Mouse (Mus musculus) stomach, embryonic 16.5 days (tissue): Measurements from ENCODE around the gene Hectd4. TPM values are rescaled to one million over a fixed set of nuclear protein-coding genes. Genes with fewer than 3 reads are reported as not detected.
A peak's percentile ranks its signal among the peaks of the same experiment; 100 is the strongest.

Experiments
- ATAC-seq: fragments of 200-750 bp; cut with Nextera tagmentation; 2 replicates; pipeline ENCODE4 v1.8.0; 2017; ENCODE audit warnings: moderate number of reproducible peaks, moderate TSS enrichment; ENCODE audit not compliant: insufficient read depth, low FRiP score
- H3K27ac ChIP-seq: fragments of 300-500 bp; sonication (generic); 2 replicates; pipeline ENCODE4 v1.5.1; 2014; ENCODE audit warnings: low read length
- H3K27me3 ChIP-seq: fragments of 300-500 bp; sonication (generic); 2 replicates; pipeline ENCODE4 v1.6.1; 2014; ENCODE audit warnings: low read length, control low read depth, mixed read lengths; ENCODE audit not compliant: control insufficient read depth, insufficient read depth
- H3K36me3 ChIP-seq: fragments of 300-500 bp; sonication (generic); 2 replicates; pipeline ENCODE4 v1.6.1; 2014; ENCODE audit warnings: low read length; ENCODE audit not compliant: control insufficient read depth, insufficient read depth
- H3K4me1 ChIP-seq: fragments of 300-500 bp; sonication (generic); 2 replicates; pipeline ENCODE4 v1.6.1; 2014; ENCODE audit warnings: low read length, control low read depth, mixed read lengths; ENCODE audit not compliant: control insufficient read depth, insufficient read depth
- H3K4me2 ChIP-seq: fragments of 300-500 bp; sonication (generic); 2 replicates; pipeline ENCODE4 v1.6.1; 2014; ENCODE audit warnings: low read depth, low read length, mixed read lengths
- H3K4me3 ChIP-seq: fragments of 300-500 bp; sonication (generic); replicated peaks from 2 replicates; pipeline ENCODE4 v1.5.1; 2014; ENCODE audit warnings: mild to moderate bottlenecking, low read length
- H3K9ac ChIP-seq: fragments of 300-500 bp; sonication (generic); 2 replicates; pipeline ENCODE4 v1.6.1; 2014; ENCODE audit warnings: low read length
- H3K9me3 ChIP-seq: fragments of 300-500 bp; sonication (generic); replicated peaks from 2 replicates; pipeline ENCODE4 v1.6.1; 2016; ENCODE audit warnings: low read length, control low read depth; ENCODE audit not compliant: control insufficient read depth
- WGBS: fragments of 180-500 bp; shearing (Covaris S2); extraction: QIAGEN DNeasy Blood & Tissue Kit; methylation state at CpG from one replicate; pipeline ENCODE4 v1.1.7; 2014; 5-methylcytosine and 5-hydroxymethylcytosine counted together
- polyA plus RNA-seq: library from polyadenylated mRNA; unstranded; fragments of >200 nt; fragmentation: Nextera tagmentation; extraction: Ambion mirVana; gene quantifications from 2 replicates; pipeline ENCODE4 v1.2.1, GENCODE M21; 2015

The Hectd4 gene
- polyA plus RNA-seq, 1 experiment from 2014 or later: 4.1 TPM

- H3K9me3 ChIP-seq: no peaks in the 10 kb centered on the region
- peak overlapping the region; percentile 95 for H3K27ac ChIP-seq
- no peaks in the 10 kb centered on the region for H3K27me3 ChIP-seq
- no peak for ATAC-seq
- H3K4me1 ChIP-seq: peaks cover 30% of the 10 kb centered on the region
- peak overlapping the region; percentile 91 for H3K9ac ChIP-seq
- H3K36me3 ChIP-seq: peaks cover 17% of the 10 kb centered on the region
- peak overlapping the region; percentile 54 for H3K4me2 ChIP-seq
- WGBS: 44% methylated on average over 10 of the region's 10 CpGs
- peak overlapping the region; percentile 82 for H3K4me3 ChIP-seq
Measured at GRCm38 (mm10) chr5:121383857-121384756, 164.1 kb downstream of the Hectd4 start.

DNA sequence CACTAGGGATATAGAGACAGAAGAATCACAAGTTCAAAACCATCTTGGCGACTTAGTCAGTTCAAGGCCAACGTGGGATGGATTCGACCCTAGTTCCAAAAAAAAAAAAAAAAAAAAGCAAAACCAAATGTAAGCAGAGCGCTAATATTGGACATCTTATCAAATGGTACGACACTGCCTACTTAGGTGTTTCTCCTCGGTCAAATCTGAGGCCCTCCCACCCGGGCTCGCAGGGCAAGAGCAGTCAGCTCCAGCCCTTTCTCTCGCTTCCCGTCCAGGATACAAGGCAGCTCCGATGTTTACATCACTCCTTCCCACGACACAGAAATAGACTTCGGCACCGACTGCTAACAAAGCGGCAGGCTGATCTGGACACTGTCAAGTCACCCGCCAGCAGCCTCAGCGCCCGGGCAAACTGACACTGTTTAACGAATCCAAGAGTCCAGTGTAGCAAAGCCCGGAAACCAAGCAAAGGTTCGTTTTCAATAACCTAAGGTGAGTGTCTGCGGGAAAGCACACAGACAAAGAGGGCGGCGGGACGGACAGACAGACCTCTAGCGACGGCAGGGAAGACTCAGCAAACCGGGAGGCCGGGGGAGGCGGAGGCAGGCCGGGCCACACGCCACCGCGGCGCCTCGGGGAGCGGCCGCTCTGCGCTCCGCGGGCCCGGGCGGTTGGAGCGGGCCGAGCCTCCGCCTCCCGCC, 164.9 kb downstream of the Hectd4 start:
- no peaks in the 10 kb centered on the region for H3K27me3 ChIP-seq
- H3K9ac ChIP-seq: peak overlapping the region; percentile 91
- H3K36me3 ChIP-seq: peaks cover 13% of the 10 kb centered on the region
- H3K4me1 ChIP-seq: peaks cover 30% of the 10 kb centered on the region
- H3K27ac ChIP-seq: peak overlapping the region; percentile 95
- ATAC-seq: peak; percentile 79
- WGBS: under 1% methylated on average over 47 of the region's 47 CpGs
- H3K9me3 ChIP-seq: no peaks in the 10 kb centered on the region
- H3K4me2 ChIP-seq: peak overlapping the region; percentile 54
- H3K4me3 ChIP-seq: peak overlapping the region; percentile 82

- peaks cover 13% of the 10 kb centered on the region for H3K36me3 ChIP-seq
- H3K4me1 ChIP-seq: peaks cover 30% of the 10 kb centered on the region
- peak within 1 kb of the TSS; percentile 82 for H3K4me3 ChIP-seq
- no peaks in the 10 kb centered on the region for H3K27me3 ChIP-seq
- peak within 1 kb of the TSS; percentile 54 for H3K4me2 ChIP-seq
- 1% methylated on average over 34 of the region's 45 CpGs for WGBS
- H3K9me3 ChIP-seq: no peaks in the 10 kb centered on the region
- peak within 1 kb of the TSS; percentile 95 for H3K27ac ChIP-seq
- peak; percentile 93 for ATAC-seq
- H3K9ac ChIP-seq: peak within 1 kb of the TSS; percentile 91
Measured at GRCm38 (mm10) chr5:121385461-121386119, 165.6 kb downstream of the Hectd4 start, which contains the start of gene Trafd1. Trafd1 (minus strand) TSS chr5:121385632.

GRCm38 (mm10) chr5:121386120-121386909, 166.3 kb downstream of the Hectd4 start:
- ATAC-seq: no peak
- Histone ChIP-seq H3K9ac (peak overlapping the region; percentile 91; the same call in 1 of the 2 replicates), H3K9me3 (no peaks in the 10 kb centered on the region), H3K27me3 (no peaks in the 10 kb centered on the region), H3K4me3 (peak overlapping the region; percentile 82), H3K36me3 (peaks cover 5% of the 10 kb centered on the region; the same call in 1 of the 2 replicates), H3K27ac (peak overlapping the region; percentile 69), H3K4me1 (peaks cover 30% of the 10 kb centered on the region), H3K4me2 (peak overlapping the region; percentile 54)
- 33% methylated on average over 22 of the region's 22 CpGs for WGBS

DNA sequence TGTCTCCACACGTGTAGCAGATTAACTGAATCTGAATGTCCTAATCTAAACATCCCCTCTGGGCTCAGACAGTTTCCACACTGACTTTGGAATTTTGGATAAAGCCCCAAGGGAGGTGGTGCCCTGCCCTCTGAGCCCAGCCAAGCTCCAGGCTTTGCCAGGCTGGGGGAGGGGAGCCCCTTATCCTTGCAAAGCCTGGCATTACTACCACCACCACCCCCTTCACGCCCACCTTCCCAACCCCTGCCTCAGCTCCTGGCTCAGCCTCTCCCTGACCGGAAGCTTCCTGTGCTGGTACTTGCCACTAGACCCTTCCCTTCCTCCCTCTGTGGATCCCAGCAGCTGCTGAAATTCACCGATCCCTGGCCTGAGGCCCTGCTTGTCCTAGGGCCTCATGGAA, 167.1 kb downstream of the Hectd4 start:
- WGBS: 42% methylated on average over 4 of the region's 4 CpGs
- H3K27ac ChIP-seq: peak overlapping the region; percentile 69
- H3K4me2 ChIP-seq: peak overlapping the region; percentile 27; the same call in 1 of the 2 replicates
- no peak overlapping the region for H3K4me3 ChIP-seq
- no peaks in the 10 kb centered on the region for H3K9me3 ChIP-seq
- no peaks in the 10 kb centered on the region for H3K27me3 ChIP-seq
- H3K9ac ChIP-seq: peak overlapping the region; percentile 39
- peaks cover 30% of the 10 kb centered on the region for H3K4me1 ChIP-seq
- H3K36me3 ChIP-seq: no peaks in the 10 kb centered on the region
- no peak for ATAC-seq

DNA sequence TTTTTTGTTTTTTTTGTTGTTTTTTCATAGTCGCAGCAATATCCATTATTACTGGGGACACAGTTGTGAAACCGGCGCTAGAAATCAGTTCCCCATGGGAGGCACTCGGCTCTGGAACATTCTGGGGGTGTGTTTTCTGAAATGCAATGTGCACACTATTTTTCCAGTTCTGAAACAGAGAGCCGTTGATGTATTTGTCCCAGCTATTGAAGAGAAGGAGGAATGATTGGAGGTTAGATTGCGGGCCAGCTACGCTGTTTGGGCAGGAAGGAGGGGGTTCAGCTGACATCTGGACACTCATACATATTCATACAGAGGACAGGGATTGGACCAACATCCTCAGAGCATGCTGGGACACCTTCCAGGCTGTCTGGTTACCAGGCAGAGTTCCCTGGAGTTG, 169.1 kb downstream of the Hectd4 start:
- Histone ChIP-seq H3K4me2 (no peak overlapping the region), H3K27ac (no peak overlapping the region), H3K9ac (peak overlapping the region; percentile 9; the same call in 1 of the 2 replicates), H3K36me3 (no peaks in the 10 kb centered on the region), H3K4me3 (no peak overlapping the region), H3K4me1 (peaks cover 20% of the 10 kb centered on the region), H3K9me3 (no peaks in the 10 kb centered on the region), H3K27me3 (no peaks in the 10 kb centered on the region)
- no peak for ATAC-seq
- WGBS: 60% methylated on average over 7 of the region's 7 CpGs

DNA sequence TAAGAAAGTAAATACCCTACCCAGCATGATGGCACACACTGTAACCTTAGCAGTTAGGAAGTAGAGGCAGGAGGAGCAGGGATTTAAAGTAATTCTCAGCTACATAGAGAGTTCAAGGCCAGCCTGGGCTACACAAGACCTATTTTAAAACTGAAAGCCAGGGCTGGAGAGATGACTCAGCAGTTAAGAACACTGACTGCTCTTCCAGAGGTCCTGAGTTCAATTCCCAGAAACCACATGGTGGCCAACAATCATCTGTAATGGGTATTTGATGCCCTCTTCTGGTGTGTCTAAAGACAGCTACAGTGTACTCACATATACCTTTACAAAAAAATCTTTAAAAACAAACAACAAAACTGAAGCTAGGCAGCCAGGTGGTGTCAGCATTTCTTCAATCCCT, 169.7 kb downstream of the Hectd4 start:
- Histone ChIP-seq H3K4me3 (no peak overlapping the region), H3K9me3 (no peaks in the 10 kb centered on the region), H3K27ac (no peak overlapping the region), H3K4me2 (no peak overlapping the region), H3K9ac (no peak overlapping the region), H3K36me3 (no peaks in the 10 kb centered on the region), H3K4me1 (peaks cover 15% of the 10 kb centered on the region), H3K27me3 (no peaks in the 10 kb centered on the region)
- ATAC-seq: no peak

DNA sequence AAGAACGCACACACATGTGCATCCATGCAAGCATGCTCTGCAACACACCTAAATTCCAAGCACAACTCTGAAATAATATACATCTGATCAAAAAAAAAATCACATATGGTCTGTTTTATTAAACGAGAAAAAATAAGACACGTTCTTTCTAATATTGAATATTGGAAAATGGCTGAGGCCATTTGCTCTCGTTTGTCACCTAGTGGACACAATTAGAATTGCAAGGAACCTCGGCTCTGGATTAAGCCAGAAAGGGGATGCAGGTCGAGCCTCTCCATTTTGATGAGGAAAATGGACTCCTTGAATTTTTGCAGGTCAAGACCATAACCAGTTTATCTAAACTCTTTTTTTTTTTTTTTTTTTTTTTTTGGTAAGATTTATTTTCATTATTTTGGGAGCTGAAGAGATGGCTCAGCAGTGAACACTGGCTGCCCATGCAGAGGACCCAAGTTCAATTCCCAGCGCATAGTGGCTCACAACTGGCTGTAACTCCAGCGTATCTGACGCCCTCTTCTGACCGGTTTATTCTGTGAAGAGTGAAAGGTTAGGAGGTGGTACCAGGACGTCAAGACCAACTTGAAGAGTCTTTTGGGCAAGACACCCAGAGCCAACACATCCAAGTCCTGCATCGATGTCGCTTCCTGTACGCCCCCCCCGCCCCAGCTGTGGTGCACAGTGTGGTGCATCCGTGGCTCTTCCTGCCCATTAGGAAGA, 172.8 kb downstream of the Hectd4 start:
- Histone ChIP-seq H3K9ac (no peak overlapping the region), H3K27ac (peak overlapping the region; percentile 79), H3K4me2 (no peak overlapping the region), H3K36me3 (no peaks in the 10 kb centered on the region), H3K9me3 (no peaks in the 10 kb centered on the region), H3K4me3 (no peak overlapping the region), H3K27me3 (no peaks in the 10 kb centered on the region), H3K4me1 (peaks cover 5% of the 10 kb centered on the region; the same call in 1 of the 2 replicates)
- ATAC-seq: no peak
- 54% methylated on average over 16 of the region's 16 CpGs for WGBS
